Mouse (Mus musculus) kidney, postnatal 10 days (tissue): ENCODE measurements around the gene Ntrk2.

Source experiments
- DNase-seq: peaks from one replicate; pipeline ENCODE4 v3.0.0; 2021; ENCODE audit warnings: mixed read lengths

Ntrk2 gene

GRCm38 (mm10) chr13:59144321-59144856 is 338.0 kb downstream of the Ntrk2 start:
- DNase-seq: no peak

DNA sequence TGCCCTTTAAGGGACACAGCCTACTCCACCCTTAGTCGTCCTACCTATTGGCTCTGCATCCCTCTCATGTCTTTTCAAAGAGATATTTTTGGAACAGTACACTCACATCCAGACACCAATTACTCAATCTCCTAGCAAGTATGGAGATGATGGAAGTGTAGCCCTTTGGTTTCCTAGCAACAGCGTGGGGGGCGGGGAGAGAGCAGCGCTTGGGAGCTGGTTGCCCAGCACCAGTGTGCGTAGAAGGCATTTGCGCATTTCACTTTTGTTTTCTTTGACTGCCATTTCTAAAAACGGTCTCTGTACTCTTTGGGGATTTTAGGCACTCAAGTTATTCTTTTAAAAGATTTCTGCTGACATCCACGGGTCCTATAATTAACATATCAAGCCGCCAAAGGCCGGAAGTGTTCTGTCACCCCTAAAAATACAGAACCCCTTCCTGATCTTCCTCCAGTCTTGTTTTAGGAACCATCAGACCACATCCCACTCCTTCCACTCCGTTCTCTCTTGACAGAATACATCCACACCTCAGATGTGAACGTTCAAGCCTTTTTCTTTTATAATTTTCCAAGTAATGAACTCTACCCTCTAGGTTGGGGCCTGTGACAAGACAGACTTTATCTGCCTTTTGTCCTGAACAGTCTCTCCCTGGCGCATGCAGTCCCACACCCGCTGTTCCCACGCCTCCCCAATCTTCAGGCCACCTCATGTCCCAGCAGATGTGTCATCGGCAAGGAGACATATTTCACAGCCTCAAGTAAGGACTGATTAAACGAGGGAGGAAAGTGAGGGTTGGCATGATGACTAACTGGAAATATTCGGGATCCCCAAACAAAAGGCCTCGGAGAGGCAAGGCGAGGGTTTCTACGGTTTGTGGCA is 339.5 kb downstream of the Ntrk2 start:
- peak; percentile 59 for DNase-seq

GRCm38 (mm10) chr13:59146616-59147015 is 340.2 kb downstream of the Ntrk2 start:
- DNase-seq: no peak

- no peak for DNase-seq
Observed at GRCm38 (mm10) chr13:59147976-59148375, 341.6 kb downstream of the Ntrk2 start.

- DNase-seq: no peak
Observed at GRCm38 (mm10) chr13:59148793-59149192, 342.4 kb downstream of the Ntrk2 start.

DNA sequence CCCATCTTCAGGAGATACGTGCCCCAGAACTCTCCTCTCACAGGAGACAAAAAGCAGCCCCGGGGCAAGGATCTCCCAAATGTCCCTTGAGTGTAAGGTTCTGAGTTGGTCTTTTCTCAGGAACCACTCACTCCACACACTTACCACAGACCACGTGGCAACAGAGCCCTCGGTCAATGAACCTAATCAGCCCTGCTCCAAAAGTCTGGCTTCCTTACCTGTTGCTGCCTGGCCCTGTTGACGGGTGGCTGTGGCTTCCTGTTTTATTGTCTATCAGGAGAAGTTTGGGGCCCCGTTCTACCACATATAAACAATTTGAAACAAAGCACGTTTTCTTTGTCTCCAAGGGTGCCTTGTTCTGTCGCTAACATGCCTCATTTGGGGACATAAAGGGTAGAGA is 357.6 kb downstream of the Ntrk2 start:
- no peak for DNase-seq

DNA sequence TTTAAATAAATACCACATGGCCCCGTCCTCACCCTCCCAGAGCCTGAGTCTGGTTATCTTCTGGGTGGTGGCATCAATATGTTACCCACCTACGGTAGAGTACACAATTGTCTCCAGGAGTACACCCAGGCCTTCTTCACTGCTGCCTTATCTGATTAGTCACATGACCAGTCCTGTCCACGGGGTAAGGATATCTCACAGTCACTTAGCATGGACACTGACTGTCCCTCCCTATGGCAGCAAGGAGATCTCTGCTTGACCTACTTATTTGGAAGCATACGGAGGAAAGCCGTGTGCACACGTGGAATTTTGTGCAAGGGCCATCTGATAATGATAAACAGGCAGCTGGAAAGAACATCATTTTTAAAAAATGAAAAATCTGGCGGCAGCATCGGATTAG is 367.5 kb downstream of the Ntrk2 start:
- DNase-seq: no peak

DNA sequence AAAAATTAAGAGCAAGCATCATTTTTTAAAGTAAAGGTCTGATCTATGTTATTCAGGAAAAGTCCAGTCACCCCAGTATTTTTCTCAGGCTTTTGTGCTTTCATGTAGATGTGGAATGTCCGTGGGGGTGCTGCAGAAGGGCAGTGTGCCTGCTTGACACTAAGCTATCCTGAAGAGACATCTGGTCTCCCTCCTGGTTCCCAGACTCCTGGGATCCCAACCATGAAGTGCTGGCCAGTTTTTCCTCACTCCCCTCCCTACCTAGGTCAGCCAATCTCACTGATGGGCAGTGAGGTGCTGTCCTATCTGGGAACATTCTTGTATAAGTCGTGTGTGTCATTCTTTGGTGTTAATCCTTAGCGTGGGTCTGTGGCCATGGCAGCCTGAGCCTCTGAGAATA is 369.7 kb downstream of the Ntrk2 start:
- DNase-seq: no peak

- DNase-seq: no peak
Observed at GRCm38 (mm10) chr13:59176485-59176884, 370.1 kb downstream of the Ntrk2 start.

GRCm38 (mm10) chr13:59177003-59177402 is 370.6 kb downstream of the Ntrk2 start:
- DNase-seq: peak; percentile 24

DNA sequence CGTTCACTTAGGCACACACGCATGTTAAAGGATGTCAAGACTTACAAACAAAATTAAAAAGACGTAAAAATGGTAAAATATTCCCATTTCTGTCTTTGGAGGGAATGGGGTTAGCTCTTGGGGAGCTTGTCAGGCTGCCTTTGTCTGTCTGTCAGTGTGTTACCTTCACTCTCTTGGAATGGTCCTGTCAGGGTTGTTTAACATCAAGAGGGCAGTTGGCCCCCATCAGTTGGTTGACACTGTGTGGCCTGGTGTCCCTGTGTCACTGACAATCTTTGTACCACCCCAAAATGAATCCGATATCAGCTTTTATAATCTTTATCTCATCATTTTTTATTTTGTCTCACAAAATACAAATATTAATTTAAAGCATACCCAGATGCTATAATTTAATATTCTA is 373.6 kb downstream of the Ntrk2 start:
- no peak for DNase-seq

GRCm38 (mm10) chr13:59180781-59181180 is 374.4 kb downstream of the Ntrk2 start:
- DNase-seq: no peak

DNA sequence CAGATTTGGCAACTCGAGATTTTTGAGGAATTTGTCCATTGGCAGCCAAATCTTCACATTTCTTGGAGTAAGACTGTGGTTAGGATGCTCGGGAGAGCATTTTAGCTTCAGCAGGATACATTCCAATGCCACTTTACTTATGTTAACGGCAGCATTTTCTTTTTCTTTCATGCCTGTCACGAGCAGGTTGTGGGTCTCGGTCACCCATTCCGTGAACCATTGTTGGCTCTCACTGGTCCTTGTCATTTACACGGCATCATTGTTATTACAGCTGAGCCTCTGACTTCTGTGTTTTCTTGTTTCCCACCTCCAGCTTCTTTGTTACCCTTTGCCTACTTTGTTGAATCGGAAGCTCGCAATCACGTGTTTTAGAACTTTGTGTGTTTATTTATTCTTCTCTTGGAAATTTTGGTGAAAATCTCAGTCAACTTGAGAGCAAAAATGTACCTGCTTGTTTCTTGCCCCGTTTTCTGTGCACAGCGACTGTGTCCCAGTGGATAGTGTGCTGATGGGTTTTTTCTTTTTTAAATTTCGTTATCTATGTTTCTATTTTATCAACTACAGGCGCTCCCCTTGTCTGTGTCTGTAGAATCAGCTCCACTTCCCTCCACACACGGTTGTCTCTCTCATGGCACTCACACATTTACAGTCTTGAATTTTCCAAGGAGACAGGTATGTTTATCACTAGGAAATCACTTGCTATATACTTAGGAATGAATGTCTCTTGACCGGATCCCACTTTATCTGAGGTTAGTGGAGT is 375.0 kb downstream of the Ntrk2 start:
- no peak for DNase-seq

GRCm38 (mm10) chr13:59182630-59183029 is 376.3 kb downstream of the Ntrk2 start:
- no peak for DNase-seq
